Mouse (Mus musculus) lung, postnatal 10 days (tissue): ENCODE data around the gene Tmem132d.

ENCODE experiments used
- DNase-seq: peaks from one replicate; pipeline ENCODE4 v3.0.0; 2021

Tmem132d gene

DNA sequence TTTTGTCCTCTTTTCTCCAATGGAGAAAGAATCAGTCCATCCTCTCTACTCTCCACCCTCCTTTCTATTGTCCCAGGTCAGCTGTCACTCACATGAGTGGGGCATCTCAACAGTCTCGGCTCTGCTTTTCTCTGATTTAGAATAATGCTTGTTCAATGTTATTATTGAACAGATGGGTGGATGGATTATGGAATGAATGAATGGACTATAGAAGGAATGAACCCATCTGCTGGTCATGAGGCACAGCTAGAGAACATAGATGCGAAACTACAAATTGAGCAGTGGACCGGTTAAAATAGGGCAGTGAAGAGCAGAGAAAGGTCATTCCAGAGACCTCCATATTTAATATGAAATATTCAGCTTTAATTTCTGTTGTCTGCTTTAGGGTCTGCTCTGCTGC lies 514.5 kb downstream of the Tmem132d start:
- no peak for DNase-seq

DNA sequence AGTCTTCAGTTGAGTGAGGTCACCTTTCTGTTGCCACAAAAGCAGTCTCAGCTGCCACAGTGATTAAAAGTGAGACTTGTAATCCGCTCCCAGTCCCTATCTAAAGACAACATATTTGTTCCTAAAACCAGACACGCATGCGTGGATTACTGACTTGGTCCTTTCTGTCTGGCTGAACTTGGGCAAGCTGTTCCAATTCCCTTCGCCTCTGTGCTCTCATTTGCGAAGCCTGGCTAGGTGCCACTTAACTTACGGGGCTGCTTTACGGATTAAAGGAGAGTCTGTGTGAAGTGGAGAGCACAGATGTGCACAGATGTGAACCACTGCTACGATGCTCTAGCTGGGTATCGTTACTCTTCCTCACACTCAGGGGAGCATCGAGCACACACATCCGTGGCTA lies 518.7 kb downstream of the Tmem132d start:
- DNase-seq, result no peak

DNA sequence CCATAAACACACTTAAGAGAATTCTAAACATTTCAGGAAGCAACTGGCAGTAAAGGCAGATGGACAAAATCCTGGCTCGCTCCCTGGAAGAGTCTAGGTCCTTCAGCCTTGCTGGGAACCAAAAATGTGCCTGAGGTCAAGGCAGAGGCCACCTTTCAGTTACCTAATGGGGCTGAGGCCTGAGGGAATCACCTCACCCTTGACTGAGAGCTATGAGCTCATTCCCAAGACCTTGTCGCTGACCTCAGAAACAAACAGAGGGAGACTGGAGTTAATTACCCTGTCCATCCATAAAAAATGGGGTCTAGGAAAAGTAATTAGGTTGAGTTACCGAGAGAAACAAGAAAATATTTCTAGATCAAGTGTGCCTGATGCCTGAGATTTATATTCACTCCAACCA lies 521.3 kb downstream of the Tmem132d start:
- DNase-seq, result no peak

DNA sequence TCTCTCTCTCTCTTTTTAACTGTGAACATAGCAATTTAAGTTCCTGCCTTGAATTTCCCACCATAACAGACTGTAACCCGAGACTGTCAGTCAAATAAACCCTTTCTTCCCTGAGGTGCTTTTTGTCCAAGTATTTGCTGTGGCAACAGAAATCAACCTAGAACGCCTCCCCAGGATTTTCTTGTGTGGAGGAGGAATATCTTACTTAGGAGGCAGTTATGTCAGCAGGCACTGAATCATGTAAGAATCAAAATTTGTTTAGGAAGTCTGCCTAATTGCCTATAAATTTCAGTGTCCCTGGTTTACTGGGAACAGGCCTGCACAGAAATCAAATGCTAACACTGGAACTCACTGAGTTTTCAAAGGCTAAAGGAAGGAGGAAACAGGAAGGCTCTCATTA lies 522.5 kb downstream of the Tmem132d start:
- DNase-seq, result no peak

DNA sequence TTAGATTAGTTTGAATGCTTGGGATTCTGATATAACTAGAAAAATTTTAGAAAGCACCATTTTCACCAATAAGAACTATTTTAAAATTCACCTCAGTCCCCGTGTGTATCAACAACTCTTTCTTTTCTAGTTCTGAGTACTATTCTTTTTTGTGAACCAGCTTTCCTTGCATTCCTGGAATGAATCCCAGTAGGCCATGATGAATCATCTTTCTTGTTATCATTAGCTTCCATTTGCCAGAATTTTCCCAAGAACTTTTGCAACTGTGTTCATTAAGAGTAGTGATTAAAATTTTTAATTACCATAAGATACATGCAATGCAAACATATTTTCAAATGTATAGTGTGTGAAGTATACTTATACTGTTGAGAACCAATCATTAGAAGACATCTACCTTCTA lies 537.7 kb downstream of the Tmem132d start:
- no peak for DNase-seq

DNA sequence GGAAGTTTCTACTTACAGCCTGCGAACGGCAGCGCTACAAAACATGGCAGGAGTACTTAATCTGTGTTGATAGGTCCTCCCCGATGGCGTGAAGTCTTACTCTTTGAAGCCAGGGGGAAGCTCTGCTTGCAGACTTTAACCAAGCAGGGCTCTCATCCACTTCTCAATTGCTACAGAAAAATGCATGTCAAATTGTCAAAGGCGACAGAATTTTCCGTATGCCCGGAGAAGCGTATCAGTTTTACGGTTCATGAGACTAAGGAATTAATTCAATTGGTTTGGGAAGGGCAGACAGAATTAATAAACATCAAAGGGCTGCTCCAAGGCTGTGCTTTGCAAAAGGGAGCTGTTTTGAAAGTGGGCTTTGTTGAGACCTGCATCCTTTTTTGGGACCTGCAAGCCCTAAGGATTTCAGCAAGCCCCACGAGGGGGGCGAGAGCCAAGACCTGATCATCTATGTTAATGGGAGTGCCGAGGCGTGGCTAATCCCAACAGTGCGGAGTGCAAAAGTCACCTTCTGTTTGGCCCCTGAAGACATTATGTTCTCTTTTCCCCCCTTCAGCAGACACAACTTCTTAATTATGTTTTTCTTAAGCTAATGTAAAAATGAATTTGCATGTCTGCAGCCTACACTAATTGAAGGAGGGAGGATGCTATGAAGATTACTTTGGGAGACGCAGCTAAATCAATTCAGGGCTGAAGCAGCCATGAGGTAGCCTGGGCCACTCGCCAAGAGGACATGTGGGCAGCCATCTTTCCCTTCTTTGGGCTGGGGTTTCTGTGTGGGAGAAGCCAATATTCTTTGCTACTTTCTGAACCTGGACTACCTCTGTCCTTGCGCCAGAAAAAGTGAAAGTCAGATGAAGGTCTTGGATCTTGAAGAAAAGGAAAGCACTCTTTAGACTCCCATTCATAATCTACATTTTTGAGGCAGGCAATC lies 547.0 kb downstream of the Tmem132d start:
- no peak for DNase-seq

DNA sequence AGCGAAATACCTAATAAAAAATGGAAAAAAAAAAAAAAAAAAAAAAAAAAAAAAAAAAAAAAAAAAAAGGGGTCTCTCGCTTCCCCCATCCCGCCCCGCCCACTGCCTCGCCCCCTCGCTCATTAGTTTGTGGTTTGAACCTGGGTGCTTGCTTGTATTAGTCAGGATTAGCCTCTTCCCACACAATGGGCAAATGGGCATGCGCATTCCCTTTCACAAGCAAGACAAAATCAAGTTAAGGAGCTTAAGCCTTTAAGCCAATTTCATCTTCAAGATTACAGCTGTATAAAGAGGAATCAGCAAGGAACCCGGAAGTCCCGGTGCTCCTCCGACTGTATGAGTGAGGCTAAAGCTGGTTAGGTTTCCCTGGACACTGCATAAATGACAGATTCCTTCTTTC lies 549.9 kb downstream of the Tmem132d start:
- no peak for DNase-seq

DNA sequence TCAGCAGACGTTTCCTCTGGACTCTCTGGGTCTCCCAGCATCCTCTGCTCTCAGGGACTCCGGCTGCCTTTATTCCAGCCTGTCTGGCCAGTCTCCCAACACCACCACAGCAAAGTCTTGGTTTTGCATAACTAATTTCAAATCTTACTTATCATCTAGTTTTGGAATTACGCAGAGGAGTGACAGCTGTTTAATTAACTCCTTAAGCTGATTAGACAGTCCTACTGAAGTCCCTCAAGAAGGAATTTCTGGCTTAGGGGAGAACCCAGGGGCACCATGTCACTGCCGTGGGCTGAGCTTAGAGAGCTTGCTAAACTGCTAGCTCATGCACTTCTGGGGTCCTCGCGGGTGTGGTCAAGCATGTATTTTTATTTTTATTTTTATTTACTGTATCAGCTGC lies 558.4 kb downstream of the Tmem132d start:
- DNase-seq, result no peak

DNA sequence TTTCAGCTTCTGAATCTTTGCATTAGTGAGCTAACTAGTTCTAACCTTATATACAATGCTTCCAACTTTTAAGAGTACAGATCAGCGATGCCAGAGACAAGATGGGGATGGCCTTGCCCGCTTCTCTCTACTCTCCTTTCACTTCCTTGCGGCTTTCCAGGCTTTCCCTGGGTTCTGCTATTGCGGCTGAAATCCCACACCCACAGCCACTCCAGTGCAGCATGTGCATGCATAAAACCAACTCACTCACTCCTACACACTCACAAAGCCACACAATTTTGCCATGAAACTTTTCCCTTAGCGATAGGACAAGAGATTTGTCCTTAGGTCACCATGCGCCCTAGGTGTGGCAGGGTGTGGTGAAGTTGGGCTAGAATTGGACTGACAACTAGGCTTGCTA lies 567.7 kb downstream of the Tmem132d start:
- DNase-seq, result no peak

DNA sequence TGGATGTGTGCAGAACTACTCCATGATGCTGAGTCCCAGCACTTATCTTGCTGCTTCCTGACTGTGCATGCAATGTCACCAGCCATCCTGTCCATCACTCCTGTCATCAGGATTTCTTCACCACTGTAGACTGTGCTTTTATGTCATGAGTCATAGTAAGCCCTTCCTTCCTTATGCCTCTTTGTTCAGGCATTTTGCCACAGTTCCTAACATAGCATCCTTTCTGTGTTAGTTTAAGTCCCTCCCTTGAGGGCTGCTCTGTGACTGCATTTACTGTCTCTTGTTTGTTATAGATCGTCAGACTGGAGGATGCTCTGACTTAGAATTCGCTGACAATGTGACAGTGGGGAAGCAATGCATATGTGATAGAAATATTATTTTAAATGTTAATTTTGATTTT lies 573.2 kb downstream of the Tmem132d start:
- no peak for DNase-seq

DNA sequence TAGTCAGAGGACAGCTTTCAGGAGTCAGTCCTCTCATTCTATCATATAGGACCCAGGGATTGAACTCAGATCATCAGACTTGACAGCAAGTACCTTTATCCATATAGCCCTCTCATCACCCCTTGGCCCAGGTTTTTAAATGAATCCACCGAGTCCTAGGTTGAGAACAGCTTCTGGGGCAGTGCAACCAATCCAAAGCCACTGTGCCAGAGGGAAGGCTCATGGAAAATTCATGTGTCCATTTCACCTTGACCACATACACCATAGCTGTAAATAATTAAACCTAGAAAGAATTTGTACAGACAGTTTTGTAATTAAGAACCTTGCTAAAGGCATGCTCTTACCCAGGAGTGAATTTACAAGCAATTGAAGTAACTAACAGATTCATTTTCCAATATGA lies 580.6 kb downstream of the Tmem132d start:
- no peak for DNase-seq

DNA sequence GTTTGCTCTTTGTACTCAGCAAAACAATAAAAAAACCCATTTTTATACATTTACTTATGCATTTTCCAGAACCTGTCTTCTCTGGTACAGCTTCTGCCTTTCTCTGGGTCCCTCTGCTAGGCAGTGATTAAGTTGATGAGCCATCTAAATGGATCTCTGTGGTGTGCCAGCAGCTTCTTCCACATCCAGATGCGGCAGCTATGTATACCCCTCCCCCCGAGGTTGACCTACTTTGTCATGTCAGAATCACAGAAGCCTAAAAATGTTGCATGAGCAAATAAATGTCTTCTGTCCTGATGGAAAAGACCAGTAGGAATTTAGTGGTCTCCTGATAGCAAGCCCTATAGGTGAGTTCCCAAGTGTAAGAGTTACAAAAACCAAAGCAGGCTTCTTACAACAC lies 601.1 kb downstream of the Tmem132d start:
- DNase-seq, result no peak

DNA sequence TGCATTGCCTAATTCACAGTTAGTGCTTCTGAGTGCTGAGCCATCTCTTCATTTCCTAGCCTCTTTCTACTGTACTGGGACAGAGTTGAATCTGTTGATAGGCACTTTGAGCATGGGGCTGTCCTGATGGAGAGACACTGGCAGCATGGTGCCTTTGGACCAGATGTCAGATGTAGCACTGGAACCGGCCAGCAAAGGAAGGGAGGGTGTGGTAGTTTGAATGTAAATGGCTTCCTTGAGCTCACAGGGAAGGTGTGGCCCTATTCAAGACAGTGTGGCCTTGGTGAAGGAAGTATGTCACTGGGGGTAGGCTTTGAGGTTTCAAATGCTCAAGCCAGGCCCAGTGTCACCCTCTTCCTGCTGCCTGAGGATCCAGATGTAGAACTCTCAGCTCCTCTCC lies 602.0 kb downstream of the Tmem132d start:
- no peak for DNase-seq

DNA sequence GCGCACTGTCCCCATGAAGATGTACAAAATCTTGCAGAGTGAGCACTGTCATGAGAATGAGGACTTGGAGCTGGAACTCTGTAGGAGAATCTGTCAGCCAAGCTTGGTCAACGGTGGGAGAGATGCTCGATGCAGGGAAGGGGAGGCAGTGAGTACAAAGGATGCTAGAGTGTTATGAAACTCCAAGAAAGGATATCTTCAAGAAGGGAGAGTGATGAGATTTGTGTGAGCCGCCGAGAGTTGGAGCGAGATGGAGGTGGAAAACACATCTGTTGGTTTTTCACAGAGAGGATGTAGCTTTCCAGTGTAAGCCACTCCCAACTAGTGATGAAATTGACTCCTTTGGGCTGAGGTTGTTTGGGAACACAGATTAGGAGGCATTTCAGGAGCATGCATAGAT lies 604.1 kb downstream of the Tmem132d start:
- no peak for DNase-seq

DNA sequence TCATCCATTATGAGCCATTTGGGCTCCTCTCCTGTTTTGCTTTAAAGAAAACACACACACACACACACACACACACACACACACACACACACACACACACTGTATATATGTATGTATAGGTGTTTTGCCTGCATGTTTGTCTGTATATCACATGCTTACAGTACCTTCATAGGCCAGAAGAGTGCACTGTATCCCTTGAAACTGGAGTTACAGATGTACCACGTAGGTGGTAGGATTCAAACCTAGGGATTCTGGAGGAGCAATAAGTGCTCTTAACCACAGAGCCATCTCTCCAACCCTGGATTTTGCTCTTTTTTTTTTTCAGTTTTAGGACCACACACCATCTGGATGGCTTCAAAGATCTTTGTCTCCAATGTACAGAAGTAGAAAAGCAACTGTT lies 610.9 kb downstream of the Tmem132d start:
- DNase-seq, result no peak

DNA sequence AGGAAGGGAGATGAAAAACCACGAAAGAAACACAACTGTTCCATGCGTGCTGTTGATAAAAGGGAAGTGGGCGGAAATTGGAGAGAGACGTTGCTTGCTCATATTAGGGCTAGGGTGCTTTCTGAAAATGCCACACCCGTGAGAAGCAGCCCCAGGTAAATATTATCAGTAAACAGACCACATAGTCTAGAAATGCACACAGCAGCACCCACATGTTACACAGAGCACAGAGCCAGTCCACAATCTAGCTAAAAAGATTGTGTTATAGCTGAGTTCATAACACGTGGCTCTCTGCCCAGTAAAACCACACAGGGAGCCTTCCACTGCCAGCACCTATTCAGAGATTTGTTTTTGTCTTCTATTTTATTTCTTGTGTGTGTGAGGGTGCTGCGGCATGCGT lies 617.6 kb downstream of the Tmem132d start:
- no peak for DNase-seq

DNA sequence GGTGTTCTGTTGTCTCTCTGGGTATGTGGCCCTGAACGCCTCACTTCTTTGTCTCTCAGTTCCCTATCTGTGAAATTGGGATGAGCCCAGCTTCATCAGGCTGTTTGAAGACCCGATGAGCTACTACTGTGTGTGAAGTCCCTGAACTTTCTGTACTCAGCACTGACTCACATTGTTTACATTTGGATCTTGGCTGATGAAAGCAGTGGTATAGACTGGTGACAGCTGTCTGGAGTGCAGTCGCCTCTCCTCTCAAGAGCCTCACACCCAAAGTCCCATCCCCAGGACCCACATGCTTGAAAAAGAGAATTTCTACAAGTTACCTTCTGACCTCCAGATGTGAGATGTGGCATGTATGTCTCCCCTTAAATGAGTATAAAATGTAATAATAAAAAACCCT lies 625.5 kb downstream of the Tmem132d start:
- DNase-seq, result no peak

DNA sequence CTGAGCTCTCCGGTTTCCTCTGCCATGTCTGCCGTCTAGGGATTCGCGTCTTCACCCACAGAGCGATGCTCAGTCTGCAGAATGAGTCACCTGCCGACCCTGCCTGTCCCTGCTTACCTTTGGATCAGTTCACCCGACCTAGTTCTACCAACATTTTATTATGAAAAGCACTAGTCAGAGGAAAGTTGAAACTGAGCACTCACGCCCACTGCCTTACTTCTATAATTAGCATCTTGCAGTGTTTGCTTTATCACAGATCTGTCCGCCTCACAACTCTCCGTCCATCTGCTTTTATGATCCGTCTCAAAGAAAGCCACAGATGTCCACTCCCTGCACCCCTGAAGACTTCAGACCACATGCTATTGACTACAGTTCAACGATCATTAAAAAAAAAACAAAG lies 626.0 kb downstream of the Tmem132d start:
- no peak for DNase-seq

DNA sequence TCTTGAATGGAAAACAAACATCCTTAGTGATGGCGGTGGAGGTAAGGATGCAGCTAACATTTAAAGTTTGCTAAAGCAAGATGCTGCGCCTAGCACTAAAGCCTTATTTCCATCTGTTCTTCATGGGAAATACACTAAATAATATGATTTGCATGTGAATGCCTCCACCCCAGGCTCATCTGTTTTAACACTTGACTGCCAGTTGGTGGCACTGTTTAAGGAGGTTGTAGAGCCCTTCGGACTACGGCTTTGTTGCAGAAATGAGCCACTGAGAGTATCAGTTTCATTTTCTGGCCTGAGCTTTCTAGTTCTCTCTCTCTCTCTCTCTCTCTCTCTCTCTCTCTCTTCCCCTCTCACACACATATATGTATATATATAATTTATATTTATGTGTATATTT lies 632.0 kb downstream of the Tmem132d start:
- DNase-seq, result peak; percentile 8

DNA sequence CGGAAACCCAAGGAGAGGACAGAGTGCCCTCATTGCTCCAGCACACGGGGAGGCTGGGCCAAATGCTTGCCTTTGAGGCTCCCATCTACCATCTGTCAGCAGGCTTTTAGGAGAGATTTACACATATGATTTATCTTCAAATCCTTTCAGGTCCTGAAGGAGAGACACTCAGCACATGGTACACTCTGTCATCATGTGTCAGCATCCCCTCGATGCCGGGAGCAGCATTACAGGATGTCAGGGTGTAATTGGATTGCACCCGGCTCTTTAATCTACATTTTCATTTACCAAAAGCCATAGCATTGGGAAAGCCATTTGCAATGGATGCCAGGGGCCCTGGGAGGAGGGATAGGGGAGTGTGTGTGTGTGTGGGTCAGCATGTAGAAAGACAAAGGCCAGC lies 651.7 kb downstream of the Tmem132d start:
- DNase-seq, result no peak

DNA sequence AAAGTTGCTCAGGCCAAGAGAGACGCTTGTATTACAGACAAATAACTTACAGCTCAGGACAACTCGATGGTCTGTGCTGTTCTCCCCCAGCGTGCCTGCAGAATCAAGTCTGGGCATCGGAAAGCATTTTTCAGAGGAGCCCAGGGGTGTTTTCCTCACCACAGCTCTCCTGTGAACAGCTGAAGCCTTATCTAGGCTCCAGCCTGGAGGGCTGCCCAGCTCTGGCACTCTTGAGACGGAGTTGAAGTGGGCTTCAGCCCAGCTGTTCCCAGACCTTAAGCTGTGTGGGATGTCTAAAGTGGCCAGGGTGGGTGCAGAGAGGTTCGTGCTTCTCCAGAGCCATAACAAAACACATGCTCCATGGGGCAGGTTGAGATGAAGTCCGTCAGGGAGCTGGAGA lies 657.1 kb downstream of the Tmem132d start:
- DNase-seq, result peak; percentile 25

DNA sequence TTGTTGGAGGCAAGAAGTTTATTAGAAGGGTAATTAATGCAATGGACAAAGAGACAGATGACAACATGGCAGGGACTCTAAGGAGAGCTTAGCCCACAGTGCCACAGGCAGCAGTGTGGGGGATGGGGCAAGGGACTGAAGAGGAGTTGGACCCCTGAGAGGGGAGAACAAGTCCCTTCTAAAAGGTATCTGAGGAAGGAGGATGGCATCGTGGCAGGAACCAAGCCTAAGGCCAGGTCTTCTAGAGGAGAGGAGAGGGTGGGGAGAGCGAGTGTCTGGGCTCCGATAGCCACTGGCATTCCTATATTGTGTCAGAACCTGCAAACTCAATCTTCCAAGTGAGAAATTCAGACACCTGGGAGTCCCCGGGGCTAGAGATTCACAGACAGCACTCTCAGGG lies 674.3 kb downstream of the Tmem132d start:
- no peak for DNase-seq

DNA sequence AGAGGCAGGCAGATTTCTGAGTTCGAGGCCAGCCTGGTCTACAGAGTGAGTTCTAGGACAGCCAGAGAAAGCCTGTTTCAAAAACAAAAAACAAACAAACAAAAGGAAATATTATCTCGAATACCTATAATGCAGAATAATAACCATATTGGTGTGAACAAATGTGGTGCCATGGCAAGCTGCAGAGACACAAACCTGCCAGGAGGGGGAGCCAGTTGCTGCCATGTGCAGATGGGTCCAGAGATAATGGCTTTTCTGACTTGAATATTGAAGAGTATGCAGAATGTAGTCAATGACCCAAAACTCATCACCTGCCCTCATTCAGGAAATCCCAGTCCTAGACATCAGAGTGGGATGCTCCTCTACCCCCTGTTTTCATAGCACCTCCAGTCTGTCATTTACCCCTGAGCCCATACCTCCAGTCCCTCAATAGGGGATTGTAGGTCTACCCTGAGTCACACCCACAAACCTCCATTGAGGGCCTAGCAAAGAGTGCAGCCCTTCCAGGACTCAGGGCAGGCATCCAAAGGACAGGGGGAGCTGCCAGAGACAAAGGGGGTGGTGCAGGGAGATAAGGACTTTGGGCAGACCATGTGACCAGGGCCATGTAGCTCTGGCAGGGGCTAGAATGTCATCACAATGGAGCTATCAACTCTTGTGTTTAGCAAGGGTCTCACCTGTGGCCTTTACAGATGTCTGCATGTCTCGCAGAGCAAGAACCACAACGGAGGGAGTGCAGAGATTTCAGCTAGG lies 676.0 kb downstream of the Tmem132d start:
- DNase-seq, result peak; percentile 15

DNA sequence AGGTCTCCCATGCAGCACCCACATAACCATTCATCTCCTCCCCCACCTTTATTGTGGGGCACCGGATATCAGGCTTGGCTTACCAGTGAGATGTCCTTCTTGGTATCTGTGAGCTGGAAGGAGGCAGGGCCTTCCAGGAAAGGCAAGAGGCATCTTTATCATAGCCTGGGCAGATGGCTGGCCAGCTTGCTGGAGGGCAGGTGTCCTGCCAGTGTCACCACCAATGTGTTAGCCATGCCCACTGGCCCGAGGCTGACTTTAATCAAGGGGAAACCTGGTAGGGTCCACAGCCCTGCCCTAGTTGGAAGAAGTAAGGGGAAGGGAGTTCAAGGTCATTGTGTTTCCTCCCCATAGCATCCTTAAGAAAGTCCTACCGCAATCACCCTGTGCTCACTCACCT lies 676.9 kb downstream of the Tmem132d start:
- DNase-seq, result no peak
